Mouse (Mus musculus) kidney, embryonic 15.5 days (tissue): ENCODE measurements around the gene Nedd9. TPM values are rescaled to one million over a fixed set of nuclear protein-coding genes. Genes with fewer than 3 reads are reported as not detected.

ENCODE experiments used
- ATAC-seq: fragments of 200-750 bp; cut with Nextera tagmentation; replicated peaks from 2 replicates; pipeline ENCODE4 v1.8.0; 2017; ENCODE audit warnings: moderate TSS enrichment; ENCODE audit not compliant: low FRiP score
- H3K27ac ChIP-seq: fragments of 300-500 bp; sonication (generic); 2 replicates; pipeline ENCODE4 v1.5.1; 2015; ENCODE audit warnings: mild to moderate bottlenecking, inconsistent platforms
- H3K27me3 ChIP-seq: fragments of 300-500 bp; sonication (generic); 2 replicates; pipeline ENCODE4 v1.6.1; 2015; ENCODE audit warnings: inconsistent platforms
- H3K36me3 ChIP-seq: fragments of 300-500 bp; sonication (generic); 2 replicates; pipeline ENCODE4 v1.6.1; 2015; ENCODE audit warnings: inconsistent platforms
- H3K4me1 ChIP-seq: fragments of 300-500 bp; sonication (generic); 2 replicates; pipeline ENCODE4 v1.6.1; 2015; ENCODE audit warnings: inconsistent platforms
- H3K4me2 ChIP-seq: fragments of 300-500 bp; sonication (generic); 2 replicates; pipeline ENCODE4 v1.6.1; 2015; ENCODE audit warnings: moderate library complexity, mild to moderate bottlenecking, inconsistent platforms
- H3K4me3 ChIP-seq: fragments of 300-500 bp; sonication (generic); replicated peaks from 2 replicates; pipeline ENCODE4 v1.5.1; 2015; ENCODE audit warnings: mild to moderate bottlenecking, inconsistent platforms
- H3K9ac ChIP-seq: fragments of 300-500 bp; sonication (generic); 2 replicates; pipeline ENCODE4 v1.6.1; 2015; ENCODE audit warnings: mild to moderate bottlenecking, inconsistent platforms
- H3K9me3 ChIP-seq: fragments of 300-500 bp; sonication (generic); replicated peaks from 2 replicates; pipeline ENCODE4 v1.6.1; 2016; ENCODE audit warnings: inconsistent platforms
- WGBS: fragments of 180-500 bp; shearing (Covaris S2); methylation state at CpG from one replicate; pipeline ENCODE4 v1.1.7; 2015; ENCODE audit warnings: mixed read lengths; 5-methylcytosine and 5-hydroxymethylcytosine counted together
- polyA plus RNA-seq: library from polyadenylated mRNA; unstranded; fragments of >200 nt; fragmentation: Nextera tagmentation; extraction: Ambion mirVana; gene quantifications from 2 replicates; pipeline ENCODE4 v1.2.1, GENCODE M21; 2015

Nedd9 gene
- polyA plus RNA-seq, 1 experiment from 2014 or later = 23.8 TPM

GRCm38 (mm10) chr13:41392191-41392590 is 95.0 kb downstream of the Nedd9 start:
- Histone ChIP-seq H3K4me2 (no peak overlapping the region), H3K27ac (no peak overlapping the region), H3K4me1 (no peaks in the 10 kb centered on the region), H3K9ac (no peak overlapping the region), H3K27me3 (no peaks in the 10 kb centered on the region), H3K36me3 (no peaks in the 10 kb centered on the region), H3K9me3 (no peaks in the 10 kb centered on the region), H3K4me3 (no peak overlapping the region)
- no peak for ATAC-seq
- 89% methylated on average over 2 of the region's 2 CpGs for WGBS

- Histone ChIP-seq H3K9me3 (no peaks in the 10 kb centered on the region), H3K4me1 (no peaks in the 10 kb centered on the region), H3K36me3 (no peaks in the 10 kb centered on the region), H3K27me3 (no peaks in the 10 kb centered on the region), H3K9ac (no peak overlapping the region), H3K4me3 (no peak overlapping the region), H3K27ac (no peak overlapping the region), H3K4me2 (no peak overlapping the region)
- ATAC-seq = no peak
- WGBS = 94% methylated on average over 2 of the region's 2 CpGs
These were observed 96.5 kb downstream of the Nedd9 start for GRCm38 (mm10) chr13:41390698-41391097.

GRCm38 (mm10) chr13:41386581-41386980 is 100.6 kb downstream of the Nedd9 start:
- H3K36me3 ChIP-seq = no peaks in the 10 kb centered on the region
- H3K4me1 ChIP-seq = no peaks in the 10 kb centered on the region
- no peak overlapping the region for H3K27ac ChIP-seq
- no peak overlapping the region for H3K4me2 ChIP-seq
- ATAC-seq = no peak
- H3K9ac ChIP-seq = no peak overlapping the region
- no peaks in the 10 kb centered on the region for H3K27me3 ChIP-seq
- 55% methylated on average over 4 of the region's 4 CpGs for WGBS
- H3K4me3 ChIP-seq = no peak overlapping the region
- no peaks in the 10 kb centered on the region for H3K9me3 ChIP-seq

DNA sequence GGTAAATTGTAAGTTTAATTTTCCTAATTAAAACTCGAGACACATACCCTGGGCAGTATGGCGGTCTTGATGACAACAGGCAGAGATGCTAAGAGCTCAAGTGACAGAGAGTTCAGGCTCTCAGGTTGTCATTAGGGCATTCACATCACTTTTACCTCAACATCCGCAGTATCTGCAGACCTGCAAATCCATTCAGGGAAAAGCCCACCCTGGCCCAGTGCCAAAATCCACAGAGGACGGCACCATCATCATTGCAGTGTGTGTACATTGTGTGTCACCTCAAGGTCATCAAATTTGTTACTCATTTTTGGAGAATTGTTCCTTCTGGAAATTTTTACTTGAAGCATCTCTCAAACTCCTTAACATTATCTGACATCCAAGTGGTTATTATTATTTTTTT is 102.3 kb downstream of the Nedd9 start:
- no peak overlapping the region for H3K4me3 ChIP-seq
- 69% methylated on average over 4 of the region's 4 CpGs for WGBS
- no peaks in the 10 kb centered on the region for H3K9me3 ChIP-seq
- H3K9ac ChIP-seq = no peak overlapping the region
- H3K4me2 ChIP-seq = no peak overlapping the region
- no peaks in the 10 kb centered on the region for H3K27me3 ChIP-seq
- no peak overlapping the region for H3K27ac ChIP-seq
- ATAC-seq = no peak
- H3K36me3 ChIP-seq = no peaks in the 10 kb centered on the region
- H3K4me1 ChIP-seq = no peaks in the 10 kb centered on the region

DNA sequence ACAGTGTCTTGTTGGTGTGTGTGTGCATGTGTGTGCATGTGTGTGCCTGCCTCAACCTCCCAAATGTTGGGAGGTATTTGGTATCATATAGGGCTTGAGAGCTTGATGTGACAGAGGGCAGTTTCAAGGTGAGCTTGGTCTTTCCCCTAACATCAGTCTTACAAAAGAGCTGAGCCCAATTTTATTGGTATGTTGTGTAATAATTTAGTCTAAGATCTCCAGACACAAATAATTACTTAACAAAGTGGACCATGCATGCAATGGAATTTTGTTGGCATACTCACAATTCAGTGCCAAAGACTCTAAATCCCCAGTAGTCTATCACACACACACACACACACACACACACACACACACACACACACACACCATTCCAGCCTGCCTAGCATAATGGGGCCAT is 104.5 kb downstream of the Nedd9 start:
- H3K4me1 ChIP-seq = no peaks in the 10 kb centered on the region
- no peaks in the 10 kb centered on the region; the same call in 1 of the 2 replicates for H3K27me3 ChIP-seq
- no peak overlapping the region for H3K4me3 ChIP-seq
- no peak for ATAC-seq
- no peak overlapping the region for H3K4me2 ChIP-seq
- H3K9ac ChIP-seq = no peak overlapping the region
- no peak overlapping the region for H3K27ac ChIP-seq
- H3K36me3 ChIP-seq = no peaks in the 10 kb centered on the region
- H3K9me3 ChIP-seq = no peaks in the 10 kb centered on the region

- no peak overlapping the region for H3K27ac ChIP-seq
- H3K36me3 ChIP-seq = no peaks in the 10 kb centered on the region
- no peaks in the 10 kb centered on the region for H3K9me3 ChIP-seq
- 88% methylated on average over 5 of the region's 5 CpGs for WGBS
- H3K4me3 ChIP-seq = no peak overlapping the region
- H3K4me1 ChIP-seq = peaks cover 6% of the 10 kb centered on the region
- no peak for ATAC-seq
- H3K27me3 ChIP-seq = no peaks in the 10 kb centered on the region; the same call in 1 of the 2 replicates
- H3K4me2 ChIP-seq = no peak overlapping the region
- no peak overlapping the region for H3K9ac ChIP-seq
These were observed 105.2 kb downstream of the Nedd9 start for GRCm38 (mm10) chr13:41381806-41382546.

DNA sequence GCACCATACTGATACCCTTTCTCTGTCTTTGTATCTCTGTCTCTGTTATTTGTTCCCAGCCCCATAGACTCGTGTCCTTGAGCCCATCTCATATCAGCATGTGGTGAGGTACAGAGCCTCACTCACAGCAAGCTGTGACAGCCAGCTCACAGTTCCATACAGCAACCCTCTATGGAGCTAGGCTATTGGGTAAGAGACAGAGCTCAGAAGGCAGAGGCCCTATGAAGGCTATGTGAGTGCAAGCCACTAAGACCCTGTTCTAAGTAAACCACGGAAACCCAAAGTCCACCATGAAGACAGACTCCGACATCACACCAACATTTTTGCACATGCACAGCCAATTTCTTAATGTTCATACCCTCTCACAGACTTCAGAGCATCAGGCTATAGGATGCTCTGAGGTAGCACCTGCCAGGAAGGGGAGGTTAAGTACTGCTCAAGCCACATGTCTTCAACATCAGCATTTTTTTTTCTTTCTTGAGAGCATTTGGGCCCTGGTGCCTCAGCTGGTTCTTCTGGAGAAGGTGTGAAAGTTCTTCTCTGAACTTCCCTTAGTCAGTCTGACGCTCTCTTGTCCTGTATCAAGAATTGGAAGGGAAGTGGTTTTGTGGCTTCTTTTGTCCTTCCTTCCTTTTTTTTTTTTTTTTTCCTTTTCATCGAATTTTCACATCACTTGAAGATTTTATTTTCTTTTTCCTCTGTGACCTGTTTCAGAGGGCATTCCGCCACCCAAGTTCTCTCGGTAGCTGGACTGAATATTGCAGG is 105.9 kb downstream of the Nedd9 start:
- H3K9me3 ChIP-seq = no peaks in the 10 kb centered on the region
- no peak for ATAC-seq
- no peak overlapping the region for H3K9ac ChIP-seq
- H3K4me1 ChIP-seq = peaks cover 8% of the 10 kb centered on the region
- H3K4me2 ChIP-seq = no peak overlapping the region
- no peaks in the 10 kb centered on the region for H3K36me3 ChIP-seq
- H3K27ac ChIP-seq = no peak overlapping the region
- no peaks in the 10 kb centered on the region; the same call in 1 of the 2 replicates for H3K27me3 ChIP-seq
- H3K4me3 ChIP-seq = no peak overlapping the region
- WGBS = 79% methylated on average over 7 of the region's 7 CpGs

DNA sequence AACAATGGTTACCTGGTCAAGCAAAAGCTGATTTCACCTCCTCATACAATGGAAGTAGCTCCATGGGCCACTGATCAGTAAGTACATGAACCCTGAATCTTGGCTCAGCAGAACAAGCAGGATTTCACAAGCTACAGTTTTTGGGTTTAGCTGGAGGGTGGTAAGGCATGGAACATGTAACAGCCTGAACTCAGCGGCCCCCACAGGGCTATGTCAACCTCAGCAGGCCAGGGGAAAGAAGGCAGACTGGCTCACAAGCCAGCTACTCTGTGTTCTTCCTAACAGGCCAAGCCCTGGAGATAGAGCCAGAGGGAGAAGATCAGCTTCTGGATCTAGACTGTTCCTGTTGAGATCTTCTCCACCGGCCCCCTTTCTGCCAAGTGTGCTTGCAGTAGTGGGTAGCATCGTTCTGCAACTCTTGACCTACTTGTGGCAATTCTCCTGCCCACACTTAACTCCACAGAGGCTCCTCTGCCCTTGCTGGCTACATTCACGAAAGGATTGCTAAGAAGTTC is 107.2 kb downstream of the Nedd9 start:
- Histone ChIP-seq H3K27ac (no peak overlapping the region), H3K27me3 (no peaks in the 10 kb centered on the region; the same call in 1 of the 2 replicates), H3K36me3 (no peaks in the 10 kb centered on the region), H3K4me2 (no peak overlapping the region), H3K4me1 (peaks cover 8% of the 10 kb centered on the region), H3K9ac (no peak overlapping the region), H3K4me3 (no peak overlapping the region), H3K9me3 (no peaks in the 10 kb centered on the region)
- no peak for ATAC-seq
- 90% methylated on average over 4 of the region's 4 CpGs for WGBS

- Histone ChIP-seq H3K27me3 (no peaks in the 10 kb centered on the region; the same call in 1 of the 2 replicates), H3K4me1 (peaks cover 8% of the 10 kb centered on the region), H3K9me3 (no peaks in the 10 kb centered on the region), H3K9ac (no peak overlapping the region), H3K27ac (no peak overlapping the region), H3K36me3 (no peaks in the 10 kb centered on the region), H3K4me2 (no peak overlapping the region), H3K4me3 (no peak overlapping the region)
- WGBS = 52% methylated on average over 5 of the region's 5 CpGs
- ATAC-seq = no peak
These were observed 108.7 kb downstream of the Nedd9 start for GRCm38 (mm10) chr13:41378462-41378861.

DNA sequence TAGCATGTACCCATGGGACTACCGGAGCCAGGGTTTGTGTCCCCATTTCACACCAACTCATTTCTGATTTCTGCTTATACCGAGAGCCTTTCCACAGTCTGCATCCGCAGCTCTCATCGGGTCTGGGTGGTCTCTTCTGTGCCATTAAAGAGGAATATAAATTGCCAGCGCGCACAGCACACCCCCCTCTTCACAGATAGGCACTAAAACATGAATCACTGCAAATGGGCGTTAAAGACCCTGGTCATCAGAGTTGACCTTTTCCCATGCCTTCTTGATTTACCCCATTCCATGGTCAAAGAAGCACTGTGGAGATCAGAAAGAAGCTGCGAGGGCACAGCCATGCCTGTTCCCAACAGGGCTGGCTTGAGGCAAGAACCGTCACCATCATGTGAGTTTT is 109.3 kb downstream of the Nedd9 start:
- H3K36me3 ChIP-seq = no peaks in the 10 kb centered on the region
- ATAC-seq = no peak
- 37% methylated on average over 9 of the region's 9 CpGs for WGBS

DNA sequence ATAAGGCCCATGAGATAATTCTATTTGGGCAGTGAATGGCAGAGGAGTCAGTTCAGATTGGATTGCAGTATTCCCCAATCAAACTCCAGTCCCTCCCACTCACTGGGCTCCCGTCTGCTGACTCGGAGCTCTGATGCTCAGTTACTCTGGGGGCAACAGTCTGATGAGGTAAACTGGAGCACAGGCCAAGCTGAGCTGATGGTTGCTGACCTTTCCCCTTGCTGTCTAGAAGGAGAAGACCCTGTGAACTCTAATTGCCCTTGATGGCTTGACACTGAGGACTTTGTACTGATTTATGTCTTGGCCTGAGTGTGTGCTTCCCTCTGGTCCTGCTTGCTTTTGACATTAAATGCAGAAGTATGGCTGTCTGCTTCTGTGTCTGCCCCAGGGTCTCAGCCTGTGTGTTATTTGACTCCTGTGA is 110.1 kb downstream of the Nedd9 start:
- Histone ChIP-seq H3K4me3 (no peak overlapping the region), H3K9ac (no peak overlapping the region), H3K27me3 (no peaks in the 10 kb centered on the region; the same call in 1 of the 2 replicates), H3K4me2 (no peak overlapping the region), H3K4me1 (peaks cover 8% of the 10 kb centered on the region), H3K36me3 (no peaks in the 10 kb centered on the region), H3K27ac (no peak overlapping the region), H3K9me3 (no peaks in the 10 kb centered on the region)
- ATAC-seq = 0 out of 2 replicates have a peak, but pooled peaks have one; percentile 9
- 19% methylated on average over 2 of the region's 2 CpGs for WGBS

More for the DNA sequence above, 109.3 kb downstream of the Nedd9 start:
- H3K27me3 ChIP-seq = no peaks in the 10 kb centered on the region; the same call in 1 of the 2 replicates
- H3K9ac ChIP-seq = no peak overlapping the region
- no peak overlapping the region for H3K4me3 ChIP-seq
- H3K9me3 ChIP-seq = no peaks in the 10 kb centered on the region
- peaks cover 8% of the 10 kb centered on the region for H3K4me1 ChIP-seq
- H3K27ac ChIP-seq = no peak overlapping the region
- no peak overlapping the region for H3K4me2 ChIP-seq

DNA sequence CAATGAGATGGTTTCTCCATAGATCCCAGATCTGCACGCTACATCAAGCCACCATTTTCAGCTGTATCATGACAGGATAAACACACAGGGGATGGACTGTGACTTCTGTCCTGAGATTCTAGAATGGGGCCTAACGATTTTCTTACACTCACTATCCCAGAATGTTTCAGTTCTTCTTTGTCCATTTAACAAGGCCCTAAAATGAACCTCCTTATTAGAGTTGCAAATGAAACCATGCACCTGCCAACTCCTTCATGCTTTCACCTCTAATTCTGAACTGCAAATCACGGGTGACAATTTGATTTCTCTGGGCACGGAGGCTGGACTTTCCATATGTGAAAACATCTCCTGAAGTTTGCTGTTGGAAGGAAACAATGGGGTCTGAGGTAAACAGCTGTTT is 111.1 kb downstream of the Nedd9 start:
- Histone ChIP-seq H3K27me3 (no peaks in the 10 kb centered on the region; the same call in 1 of the 2 replicates), H3K9me3 (no peaks in the 10 kb centered on the region), H3K9ac (no peak overlapping the region), H3K27ac (no peak overlapping the region), H3K4me2 (no peak overlapping the region), H3K4me1 (peaks cover 8% of the 10 kb centered on the region), H3K36me3 (no peaks in the 10 kb centered on the region), H3K4me3 (no peak overlapping the region)
- no peak for ATAC-seq
- WGBS = 68% methylated on average over 4 of the region's 4 CpGs
